Mouse (Mus musculus): Measurements from ENCODE around the gene Podxl2.

Podxl2 gene

DNA sequence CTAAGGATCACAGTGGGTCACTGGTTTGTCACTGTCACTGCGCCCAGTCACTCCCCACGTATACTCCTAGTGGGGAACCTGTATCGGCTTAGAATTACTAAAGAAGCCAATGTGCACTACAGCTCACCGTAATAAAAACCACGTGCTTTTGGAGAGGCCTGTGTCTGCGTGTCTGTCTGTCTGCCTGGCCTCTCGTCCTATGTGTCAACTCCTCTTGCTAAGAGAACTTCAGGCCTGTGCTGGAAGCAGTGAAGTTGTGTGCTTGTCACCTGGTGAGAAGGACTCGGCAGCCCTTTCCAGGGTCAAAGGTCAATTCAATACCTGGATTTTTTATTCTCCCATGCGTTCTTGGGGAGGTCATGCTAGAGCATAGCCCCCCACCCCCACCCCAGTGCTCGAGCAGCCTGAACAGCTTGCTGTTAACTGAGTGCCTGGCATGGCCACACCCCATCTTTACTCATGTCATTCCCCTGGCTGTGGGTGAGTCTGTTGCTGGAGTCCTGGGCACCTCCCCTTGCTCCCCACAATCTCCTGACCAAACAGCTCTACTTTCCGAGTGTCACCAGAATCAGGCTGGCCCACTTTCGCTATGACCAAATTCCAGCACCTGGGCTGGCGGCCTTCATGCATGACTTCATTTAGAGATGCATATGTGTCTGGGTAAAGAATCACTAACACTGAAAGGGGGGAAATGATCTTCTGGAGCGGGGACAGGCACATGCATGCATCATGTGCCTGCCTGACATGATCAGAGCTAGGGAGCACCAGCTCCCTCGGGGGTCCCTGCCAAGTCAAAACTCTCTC is 46.4 kb downstream of the Podxl2 start:
- no peak for DNase-seq (ENCODE audit: low spot score)

DNA sequence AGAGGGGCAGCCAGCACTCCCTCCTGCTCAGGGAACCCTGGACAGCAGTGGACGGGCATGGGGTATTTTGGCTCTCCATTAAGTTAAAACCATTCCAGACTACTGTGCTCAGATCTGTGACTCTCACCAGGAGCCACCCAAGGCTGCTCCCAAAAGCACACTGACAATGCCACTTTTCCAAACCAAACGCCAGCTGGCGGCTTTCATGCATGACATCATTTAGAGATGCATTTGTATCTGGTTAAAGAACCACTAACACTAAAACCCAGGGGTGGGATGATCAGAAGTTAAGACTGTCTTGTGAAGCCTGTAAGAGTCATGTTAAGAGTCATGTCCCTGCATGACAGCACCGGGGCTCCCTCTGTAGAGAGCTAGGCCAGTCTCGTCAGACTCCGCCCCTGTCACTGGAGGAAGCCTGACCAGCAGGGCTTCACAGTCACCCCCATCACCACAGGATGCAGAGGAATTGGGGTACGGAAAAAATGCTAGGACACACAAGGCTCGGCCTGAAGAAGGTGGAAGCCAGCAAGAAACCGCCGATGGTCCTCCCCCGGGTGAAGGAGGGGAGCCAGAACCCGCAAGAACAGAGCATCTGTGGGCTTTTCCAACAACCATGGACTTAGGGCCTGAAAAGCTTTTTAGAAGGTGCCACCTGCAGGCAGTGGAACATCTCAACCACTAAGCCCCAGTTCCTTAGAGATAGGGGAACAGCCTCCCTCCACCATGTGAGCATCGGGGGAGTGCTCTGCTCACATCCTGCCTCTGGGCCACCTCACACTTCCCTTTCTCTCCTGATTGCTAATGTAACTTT is 47.2 kb downstream of the Podxl2 start:
- no peak for DNase-seq (ENCODE audit: low spot score)

DNA sequence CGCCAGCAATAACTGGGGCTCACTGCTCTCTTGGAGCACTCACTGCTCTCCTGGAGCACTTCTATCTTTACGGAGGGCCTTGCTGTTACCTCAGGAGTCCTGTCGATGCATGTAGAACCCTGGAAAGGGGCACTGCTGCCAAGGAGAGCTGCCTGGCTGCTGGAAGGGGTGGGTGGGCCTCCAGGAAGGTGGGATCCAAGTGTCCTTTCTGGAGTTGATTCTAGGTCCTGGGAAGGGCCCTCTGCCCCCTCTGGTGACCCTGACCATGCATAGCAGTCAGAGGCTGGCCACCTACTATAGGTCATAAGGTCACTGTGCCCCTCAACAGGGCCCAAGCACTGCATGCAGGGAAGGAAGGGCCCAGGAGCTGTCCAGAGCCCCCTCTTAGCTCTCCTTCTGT is 47.9 kb downstream of the Podxl2 start:
- DNase-seq (ENCODE audit: low spot score) = no peak

DNA sequence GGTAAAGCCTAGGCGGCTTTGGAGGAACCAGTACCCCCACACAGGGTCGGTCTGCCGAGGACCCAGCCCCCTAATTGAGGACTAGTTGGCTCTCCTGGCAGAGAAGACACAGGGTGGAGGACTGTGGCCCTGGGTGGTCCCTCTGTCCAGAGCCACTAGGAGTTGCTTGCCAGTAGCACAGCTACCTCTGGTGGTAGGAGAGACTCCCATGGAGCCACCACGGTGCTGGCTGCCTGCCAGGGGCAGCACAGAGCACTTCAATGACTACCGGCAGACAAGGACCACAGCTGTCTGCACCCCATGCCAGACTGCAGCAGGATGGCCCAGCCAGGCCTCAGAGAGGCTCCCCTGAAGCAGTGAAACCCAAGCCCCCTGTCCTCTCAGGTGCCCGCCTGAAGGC is 48.3 kb downstream of the Podxl2 start:
- DNase-seq (ENCODE audit: low spot score) = peak; percentile 64

DNA sequence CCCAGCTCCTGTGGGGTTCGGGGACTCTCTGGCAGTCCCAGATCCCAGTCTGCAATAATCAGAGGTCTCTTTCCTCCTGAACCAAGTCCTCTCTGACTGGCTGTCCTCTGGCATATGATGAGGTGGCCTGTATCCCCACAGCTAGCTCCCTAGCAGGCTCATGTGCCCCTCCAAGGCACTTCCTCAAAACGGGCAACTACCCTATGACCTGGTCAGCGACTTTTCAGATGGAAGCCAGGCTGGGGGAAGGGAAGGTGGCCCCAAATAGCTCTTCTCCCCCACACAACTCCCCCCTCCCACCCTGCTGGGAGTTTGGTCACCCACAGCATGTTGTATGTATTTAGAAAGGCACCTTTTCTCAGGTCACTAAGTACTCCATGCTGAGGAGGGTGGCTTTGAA is 48.8 kb downstream of the Podxl2 start:
- DNase-seq (ENCODE audit: low spot score) = no peak

DNA sequence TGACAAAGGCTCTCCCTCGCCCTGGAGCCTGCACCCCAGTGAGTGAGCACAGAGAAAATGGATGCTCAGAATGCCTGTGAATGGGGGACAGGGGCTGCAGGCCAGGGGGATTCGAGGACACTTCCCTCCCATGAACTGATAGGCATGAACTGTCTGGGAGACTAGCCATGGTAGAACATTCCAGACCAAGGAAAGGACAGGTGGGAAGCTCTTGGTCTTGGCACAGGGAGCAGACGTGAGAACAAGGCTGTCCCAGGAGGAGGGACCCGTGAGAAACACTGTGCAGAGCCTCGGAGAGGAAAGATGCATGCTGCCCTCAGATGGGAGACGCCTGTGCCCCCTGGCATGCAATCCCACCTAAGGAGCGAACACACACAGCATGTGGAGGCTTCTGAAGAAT is 50.7 kb downstream of the Podxl2 start:
- no peak for DNase-seq (ENCODE audit: low spot score)

DNA sequence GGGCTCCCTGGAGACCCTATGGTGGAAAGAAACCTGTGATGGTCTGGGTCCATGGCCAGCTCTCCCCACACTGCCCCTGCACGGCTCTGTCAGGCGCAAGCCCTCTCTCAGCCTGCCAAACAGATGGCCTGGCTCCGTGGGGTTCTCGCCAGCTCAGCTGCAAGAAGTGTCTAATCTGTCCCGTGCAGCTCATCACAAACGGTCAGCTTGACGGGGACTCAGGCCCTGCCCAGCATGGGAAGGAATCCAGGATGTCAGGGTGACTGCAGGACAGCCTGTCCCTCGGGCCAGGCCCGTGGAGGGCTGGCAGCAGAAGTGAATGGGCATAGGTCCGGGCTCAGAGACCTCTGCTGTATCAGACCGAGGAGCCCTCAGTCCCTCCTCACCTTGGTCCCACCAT is 52.9 kb downstream of the Podxl2 start:
- peak; percentile 27 for DNase-seq (ENCODE audit: low spot score)

DNA sequence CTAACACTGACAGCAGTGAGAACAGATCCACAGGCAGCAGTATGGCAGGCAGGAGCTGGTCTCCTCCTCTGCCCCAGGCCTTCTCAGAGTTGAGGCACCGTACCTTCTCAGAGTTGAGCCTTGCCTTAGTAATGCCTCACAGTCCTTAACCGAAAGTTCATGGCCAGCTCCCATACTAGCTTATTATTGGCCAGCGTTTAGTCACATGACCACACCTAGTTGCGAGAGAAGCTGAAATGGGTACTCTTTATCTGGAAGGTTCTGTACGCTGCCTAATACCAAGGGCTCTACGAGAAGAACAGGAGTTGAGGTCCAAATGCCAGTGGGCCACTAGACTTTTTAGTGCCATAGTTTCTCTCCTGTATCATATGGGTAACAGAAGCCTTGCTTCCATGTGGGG is 53.5 kb downstream of the Podxl2 start:
- no peak for DNase-seq (ENCODE audit: low spot score)

DNA sequence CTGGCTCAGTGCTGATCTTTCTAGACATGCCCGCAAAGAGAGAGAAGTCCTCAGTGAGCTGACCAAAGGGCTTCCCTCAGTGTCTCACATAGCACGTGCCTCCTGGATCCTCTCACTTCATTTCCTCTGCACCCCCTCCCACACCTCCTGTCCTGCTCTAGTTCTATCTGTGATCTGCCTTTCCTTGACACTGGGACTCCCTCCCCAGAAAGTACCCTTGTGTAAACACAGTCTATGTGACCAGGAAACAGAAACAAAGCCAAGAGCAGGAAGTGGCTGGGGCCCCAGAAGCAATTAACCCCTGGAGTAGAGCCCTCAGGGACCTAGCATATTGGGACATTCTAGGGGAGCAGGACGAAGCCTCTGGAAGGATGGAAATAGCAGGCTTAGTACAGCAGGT is 54.0 kb downstream of the Podxl2 start:
- DNase-seq (ENCODE audit: low spot score) = no peak

DNA sequence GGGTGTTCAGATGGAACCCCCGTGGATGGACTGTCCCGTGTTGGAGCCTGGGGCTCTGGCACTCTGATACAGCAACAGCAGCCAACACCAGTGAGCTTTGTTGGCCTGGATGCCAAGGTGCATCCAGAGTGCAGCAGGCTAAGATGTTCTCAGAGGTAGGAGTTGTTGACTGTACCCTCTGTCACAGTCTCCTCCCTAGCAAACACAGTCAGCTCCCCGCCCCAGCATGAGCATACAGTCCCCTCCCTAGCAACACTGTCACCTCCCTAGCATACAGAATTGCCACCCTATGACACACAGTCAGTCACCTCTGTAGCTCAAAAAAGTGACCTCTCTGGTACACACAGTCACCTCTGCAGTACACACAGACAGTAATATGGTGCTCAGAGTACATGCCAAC is 57.9 kb downstream of the Podxl2 start:
- DNase-seq (ENCODE audit: low spot score) = no peak

DNA sequence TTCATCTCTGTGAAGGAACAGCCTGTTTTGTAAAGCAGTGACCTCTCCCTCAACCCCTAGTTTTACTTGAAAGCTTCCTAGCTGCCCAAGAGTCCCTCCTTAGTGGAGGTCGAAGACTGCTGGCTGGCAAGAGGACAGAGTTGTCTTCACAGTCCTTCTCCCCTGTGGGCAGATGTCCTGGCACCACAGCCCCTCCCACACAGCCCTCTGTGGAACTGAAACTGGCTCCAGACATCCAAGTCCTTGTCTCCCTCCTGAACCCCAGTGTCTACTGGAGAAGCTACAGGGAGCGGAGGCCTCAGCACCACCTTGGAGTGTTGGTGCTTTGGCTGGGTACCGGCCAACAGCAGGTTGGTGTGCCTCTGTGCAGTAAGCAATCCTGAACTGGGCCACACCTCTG is 59.4 kb downstream of the Podxl2 start:
- no peak for DNase-seq (ENCODE audit: low spot score)

DNA sequence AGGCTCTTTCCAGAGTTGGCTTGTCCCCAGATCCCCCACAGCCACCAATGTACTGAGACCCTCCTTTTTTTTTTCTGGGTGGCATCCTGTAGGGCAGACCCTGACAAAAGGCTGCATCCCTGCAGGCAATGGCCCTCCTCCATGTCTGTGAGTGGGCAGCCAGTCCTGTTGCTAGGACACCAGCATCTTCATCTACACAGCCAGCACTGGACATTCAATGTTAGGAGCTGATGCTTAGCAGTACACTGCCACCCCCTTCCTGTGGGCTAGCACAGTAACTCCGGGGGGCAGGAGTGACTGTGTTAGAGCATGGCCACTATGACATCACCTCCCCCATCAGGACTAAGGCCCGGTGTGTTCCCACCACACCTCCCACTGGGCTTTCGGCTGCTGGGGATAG is 59.8 kb downstream of the Podxl2 start:
- DNase-seq (ENCODE audit: low spot score) = no peak

DNA sequence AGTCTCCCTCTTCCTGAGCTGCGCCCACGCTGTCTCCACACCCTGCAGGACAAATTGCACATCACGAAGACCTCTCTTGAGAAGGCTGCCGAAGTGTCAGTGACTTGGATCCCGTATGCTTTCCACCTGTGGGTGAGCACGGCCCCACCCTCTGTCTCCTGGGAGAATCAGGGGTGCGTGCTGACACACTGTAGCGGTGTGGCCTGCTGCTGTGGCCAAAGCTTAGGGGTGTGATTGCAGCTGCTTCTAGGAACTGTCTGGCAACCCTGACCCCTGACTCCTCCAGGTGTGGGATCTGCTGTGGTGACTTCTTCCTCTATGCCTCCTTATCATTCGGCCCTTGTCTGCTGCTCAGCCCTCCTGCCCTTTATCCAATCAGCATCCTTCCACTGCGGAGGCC is 61.0 kb downstream of the Podxl2 start:
- DNase-seq (ENCODE audit: low spot score) = no peak

DNA sequence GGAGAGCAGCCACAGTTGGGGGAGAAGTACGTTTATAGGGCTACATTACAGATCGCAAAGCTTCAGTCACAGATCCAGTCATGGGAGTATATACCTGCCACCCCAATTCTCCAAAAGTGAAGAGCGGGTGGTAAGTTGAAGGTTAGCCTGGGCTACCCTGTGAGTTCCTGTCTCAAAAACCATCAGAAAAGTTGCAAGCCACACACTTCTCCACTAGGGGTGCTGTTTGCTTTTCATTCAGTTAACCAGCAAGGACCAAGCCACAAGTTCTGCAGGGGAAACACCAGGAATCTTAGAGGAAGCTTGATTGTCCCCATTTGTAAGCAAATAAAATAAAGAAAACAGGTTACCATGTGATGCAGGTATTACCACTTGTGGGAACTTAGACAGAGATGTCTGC is 62.0 kb downstream of the Podxl2 start:
- no peak for DNase-seq (ENCODE audit: low spot score)

DNA sequence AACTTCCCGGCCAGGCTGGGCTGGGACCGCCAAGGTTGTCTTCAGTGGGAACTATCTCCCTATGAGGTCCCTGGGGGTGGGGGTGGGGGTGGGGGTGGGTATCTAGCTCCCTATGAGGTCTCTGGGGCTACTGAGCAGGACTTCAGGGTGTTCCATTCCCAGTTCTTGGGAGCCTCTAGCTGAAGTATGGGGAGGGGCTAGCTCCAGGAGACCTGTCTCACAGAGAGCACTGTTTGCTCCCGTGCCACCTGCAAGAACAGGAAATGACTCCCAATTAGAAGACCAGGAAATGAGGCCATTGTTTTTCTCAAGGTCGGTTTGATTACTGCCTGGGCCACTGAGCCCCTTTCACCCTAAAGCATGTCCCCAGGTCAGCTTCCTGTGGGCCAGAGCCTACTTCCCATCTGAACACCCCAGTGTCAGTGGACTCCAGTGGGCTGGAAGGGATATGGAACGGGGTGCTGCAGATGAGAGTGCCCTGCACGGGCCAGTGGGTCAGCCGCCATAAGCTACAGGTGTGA is 62.9 kb downstream of the Podxl2 start:
- no peak for DNase-seq (ENCODE audit: low spot score)

DNA sequence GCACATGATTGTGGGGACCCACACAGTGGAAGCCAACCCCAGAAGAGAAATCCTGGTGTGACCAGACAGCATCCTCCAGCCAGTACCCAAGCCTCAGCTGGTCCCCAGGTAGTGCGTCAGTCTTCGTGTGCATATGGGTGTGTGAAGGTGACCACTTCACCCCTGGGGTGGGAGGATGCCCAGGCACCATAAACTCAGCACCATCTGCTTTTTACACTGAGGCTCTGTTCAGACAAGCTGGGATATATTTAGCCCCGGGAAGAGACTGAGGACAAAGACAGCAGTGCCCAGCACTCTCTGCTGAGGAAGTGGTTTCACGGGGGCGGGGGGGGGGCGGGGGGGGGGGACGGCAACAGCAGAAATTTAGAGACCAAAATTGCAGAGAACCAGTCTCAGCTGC is 63.4 kb downstream of the Podxl2 start:
- DNase-seq (ENCODE audit: low spot score) = no peak

DNA sequence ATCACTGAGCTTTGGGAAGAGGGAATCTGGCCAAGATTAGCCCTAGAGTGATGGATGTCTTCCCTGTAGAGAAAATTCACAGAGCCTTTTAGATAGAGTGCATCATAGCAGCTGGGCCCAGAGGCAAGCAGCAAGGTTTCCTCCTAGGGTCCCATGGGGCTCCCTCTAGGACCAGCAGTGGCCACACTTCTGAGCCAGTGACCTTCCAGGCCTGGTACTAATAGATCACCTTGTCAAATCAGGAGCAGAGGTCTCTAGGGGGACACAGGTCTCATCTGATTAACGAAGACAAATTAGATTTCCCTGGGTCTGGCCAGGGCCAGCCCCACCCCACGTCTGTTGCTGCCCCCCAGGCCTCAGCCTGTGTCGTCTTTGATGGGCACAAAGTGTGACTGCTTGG is 64.6 kb downstream of the Podxl2 start:
- DNase-seq (ENCODE audit: low spot score) = no peak

DNA sequence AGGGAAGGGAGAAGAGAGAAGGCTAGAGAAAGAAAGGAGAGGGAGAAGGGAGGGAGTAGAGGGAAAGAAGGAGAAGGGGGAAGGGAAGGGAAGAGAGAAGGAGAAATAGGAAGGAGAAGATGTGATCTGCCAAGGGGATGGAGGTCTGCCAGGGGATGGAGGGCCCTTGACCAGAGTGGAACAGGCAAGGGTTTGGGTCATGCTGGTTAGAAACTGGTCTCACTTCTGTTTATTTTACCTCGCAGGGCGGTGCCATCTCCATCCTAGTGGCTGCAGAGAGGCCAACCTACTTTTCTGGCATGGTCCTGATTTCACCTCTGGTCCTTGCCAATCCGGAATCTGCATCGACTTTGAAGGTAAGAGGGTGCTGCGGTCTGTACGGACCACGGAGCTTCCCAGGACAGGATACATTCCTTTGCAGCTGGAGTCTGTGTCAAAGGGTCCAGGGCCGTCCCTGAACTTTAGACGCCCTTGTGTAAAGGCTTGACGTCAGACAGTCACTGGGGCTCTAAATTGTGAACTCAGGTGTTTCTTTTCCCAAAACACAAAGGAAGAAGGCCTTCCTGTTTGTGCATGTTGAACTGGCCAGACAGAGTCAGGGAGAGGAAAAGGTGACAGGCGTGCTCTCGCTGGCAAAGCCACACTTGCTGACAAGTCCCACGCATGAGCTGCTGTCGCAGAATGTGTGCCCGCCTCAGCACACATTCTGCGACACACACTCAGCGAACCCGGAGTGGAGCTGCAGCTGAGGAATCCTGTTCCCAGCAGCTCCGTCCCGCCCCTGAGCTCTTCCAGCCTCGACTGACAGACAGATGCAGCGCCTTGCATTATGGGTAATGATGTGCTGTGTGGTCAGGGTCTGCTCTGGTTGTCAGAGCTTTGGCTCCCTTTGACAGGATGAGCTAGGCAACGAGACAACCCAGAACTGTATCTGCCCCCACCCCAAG is 65.5 kb downstream of the Podxl2 start:
- no peak for DNase-seq (ENCODE audit: low spot score)

DNA sequence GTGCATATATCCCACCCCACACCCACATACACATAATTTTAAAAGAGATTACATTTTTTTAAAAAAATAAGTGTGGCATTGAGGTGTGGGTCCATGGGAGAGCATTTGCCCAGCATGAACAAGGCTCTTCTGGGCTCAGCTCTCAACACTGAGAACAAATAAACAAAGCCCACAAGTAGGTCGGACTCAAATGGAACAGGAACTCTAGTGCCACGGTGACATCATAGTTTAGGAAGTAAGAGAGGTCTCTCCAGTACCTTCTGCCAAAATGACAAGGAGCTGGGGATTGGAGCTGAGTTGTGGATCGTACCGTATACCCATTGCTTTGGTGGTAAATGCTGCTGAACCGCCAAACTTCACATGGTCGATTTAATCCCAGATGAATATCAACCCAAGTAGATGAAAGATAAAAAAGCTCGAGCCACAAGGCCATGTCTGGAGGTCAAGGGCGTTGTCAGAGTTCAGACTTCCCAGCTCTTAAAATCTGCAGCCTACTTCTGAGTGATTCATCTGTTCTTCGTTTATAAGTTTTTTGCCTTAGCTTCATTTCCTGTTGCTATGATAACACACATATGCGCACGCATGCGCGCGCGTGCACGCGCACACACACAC is 69.8 kb downstream of the Podxl2 start:
- no peak for DNase-seq (ENCODE audit: low spot score)

DNA sequence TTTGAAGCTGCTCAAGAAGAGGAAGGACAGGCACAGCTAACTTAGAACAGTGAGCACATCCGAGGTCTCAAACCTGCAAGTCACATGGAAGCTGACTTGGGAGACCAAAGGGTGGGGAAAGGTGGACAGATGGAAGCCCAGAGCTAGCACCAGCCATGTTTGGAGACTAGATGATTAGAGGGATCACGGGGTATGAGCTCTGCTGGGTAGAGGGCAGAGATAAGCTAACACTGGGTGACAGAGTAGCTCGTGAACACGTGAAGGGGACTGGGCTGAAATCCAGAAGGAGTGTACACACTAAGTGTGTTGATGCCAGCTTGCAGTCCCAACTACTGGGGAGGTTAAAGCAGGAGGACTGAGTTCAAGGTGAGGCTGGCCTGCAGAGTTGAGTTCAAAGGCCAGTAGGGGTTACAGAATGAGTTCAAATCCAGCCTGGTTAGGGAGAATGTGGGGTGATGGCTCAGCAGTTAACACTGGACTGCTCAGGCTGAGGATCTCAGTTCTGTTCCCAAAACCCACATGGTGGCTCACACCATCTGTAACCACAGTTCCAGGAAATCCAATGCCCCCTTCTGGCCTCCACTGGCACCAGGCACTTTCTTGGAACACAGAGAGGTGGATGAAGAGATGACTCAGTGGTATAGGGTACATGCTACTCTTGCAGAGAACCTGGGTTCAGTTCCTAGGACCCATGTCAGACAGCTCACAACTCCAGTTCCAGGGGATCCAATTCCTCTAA is 70.7 kb downstream of the Podxl2 start:
- no peak for DNase-seq (ENCODE audit: low spot score)

DNA sequence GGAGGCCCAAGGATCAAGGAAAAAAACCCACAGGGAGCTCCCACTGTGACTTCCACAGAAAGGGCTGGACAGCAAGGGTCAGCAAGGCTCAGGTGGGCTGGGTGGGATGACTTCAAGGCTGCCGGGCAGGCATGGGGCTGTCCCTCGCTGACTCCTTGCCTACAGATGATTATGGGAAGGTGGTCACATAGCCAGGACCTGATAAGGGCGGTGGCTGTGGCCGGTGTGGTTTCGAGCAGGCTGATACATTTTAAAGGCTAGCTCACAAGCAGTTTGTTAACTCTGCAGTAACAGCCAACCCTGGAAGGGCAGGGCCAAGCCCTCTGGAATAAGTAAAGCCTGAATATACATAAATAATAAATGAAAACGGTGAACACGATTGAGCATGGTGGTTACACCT is 71.8 kb downstream of the Podxl2 start:
- DNase-seq (ENCODE audit: low spot score) = no peak
